Mouse (Mus musculus): ENCODE data around the gene Gm10842. TPM values are rescaled to one million over a fixed set of nuclear protein-coding genes. Genes with fewer than 3 reads are reported as not detected.

Gm10842 gene
- not detected for total RNA-seq (2023)

GRCm38 (mm10) chr11:105146593-105146992 lies at the start of gene Gm10842:
Gene Gm10842, plus strand, starts transcription at chr11:105146893.

GRCm38 (mm10) chr11:105125735-105126519 lies 20.8 kb upstream of the Gm10842 start, which contains the start of gene Mettl2:
Gene Mettl2, plus strand, starts transcription at chr11:105126425.

GRCm38 (mm10) chr11:105178516-105178915 lies 31.8 kb downstream of the Gm10842 start, which contains the start of gene Tlk2:
Gene Tlk2, plus strand, starts transcription at chr11:105178807.

Other genes with a start within 250 kb of the Gm10842 start
- not detected for gene Efcab3, start 83.3 kb upstream of the Gm10842 start, total RNA-seq (2023)
- gene Mettl2, start 20.5 kb upstream of the Gm10842 start, total RNA-seq (2023) = 1 to 10 TPM; 8.1 to 8.5 TPM
- 10 to 100 TPM; 32.6 to 42.8 TPM for gene Tlk2, start 31.9 kb downstream of the Gm10842 start, total RNA-seq (2023)
- gene Mrc2, start 145.8 kb downstream of the Gm10842 start, total RNA-seq (2023) = under 1 TPM; 0.46 to 0.88 TPM